Mouse (Mus musculus): ENCODE data around the gene Fam222a.

Gene Fam222a

DNA sequence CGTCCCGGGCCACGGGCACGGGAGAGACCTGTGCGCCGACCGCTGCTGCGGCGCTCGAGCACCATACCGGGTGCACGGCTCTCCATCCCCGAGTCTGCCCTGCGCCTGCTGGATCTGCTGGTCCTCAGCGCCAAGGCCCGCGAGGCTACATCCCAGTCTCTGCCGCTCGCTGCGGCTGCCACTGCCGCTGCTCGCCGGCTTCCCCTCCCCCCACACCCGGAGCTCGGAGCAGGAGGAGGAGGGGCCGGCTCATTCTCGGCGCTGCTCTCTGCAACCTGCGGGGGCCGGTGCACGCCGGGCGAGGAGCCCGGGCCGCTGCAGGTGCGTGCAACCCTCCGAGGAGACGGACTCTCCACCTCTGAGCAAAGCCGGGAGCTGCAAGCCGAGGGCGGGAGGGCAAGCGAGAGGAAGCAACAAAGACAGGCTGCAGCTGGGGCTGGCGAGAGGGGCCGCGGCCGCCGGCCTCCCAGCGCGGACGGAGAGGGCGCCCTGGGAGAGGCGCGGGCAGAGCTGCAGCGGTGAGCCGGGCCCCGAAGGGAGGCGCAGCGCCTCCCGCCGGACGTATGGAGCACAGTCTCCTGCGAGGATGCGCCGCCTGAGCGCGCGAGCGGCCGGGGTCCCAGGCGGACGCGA is at the start of gene Fam222a:
Gene Fam222a, plus strand, starts transcription at position 452 of the 633 bp plus-strand sequence.
- peak; percentile 40 to 73 for DNase-seq (ENCODE audit: low spot score in 2 of 2)

DNA sequence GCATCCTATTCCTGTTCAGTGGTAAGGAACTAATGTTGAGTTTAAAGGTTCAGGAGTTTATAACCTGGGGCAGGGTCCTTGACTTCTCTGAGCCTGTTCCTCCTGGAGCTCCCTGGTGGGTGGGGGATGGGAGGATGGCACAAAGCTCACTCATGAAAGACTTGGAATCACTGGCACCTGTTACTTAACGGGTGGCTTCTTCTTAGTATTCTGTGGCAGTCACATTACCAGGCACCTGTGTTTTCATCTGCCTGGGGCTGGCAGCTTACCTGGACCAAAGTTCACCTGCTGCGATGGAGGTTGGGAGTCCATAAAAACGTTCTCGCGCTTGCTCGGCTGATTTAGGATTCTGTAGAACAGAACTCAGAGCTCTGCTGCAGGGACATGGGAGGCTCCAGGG is 39.5 kb upstream of the Fam222a start:
- DNase-seq (ENCODE audit: low spot score in 2 of 2): no peak

DNA sequence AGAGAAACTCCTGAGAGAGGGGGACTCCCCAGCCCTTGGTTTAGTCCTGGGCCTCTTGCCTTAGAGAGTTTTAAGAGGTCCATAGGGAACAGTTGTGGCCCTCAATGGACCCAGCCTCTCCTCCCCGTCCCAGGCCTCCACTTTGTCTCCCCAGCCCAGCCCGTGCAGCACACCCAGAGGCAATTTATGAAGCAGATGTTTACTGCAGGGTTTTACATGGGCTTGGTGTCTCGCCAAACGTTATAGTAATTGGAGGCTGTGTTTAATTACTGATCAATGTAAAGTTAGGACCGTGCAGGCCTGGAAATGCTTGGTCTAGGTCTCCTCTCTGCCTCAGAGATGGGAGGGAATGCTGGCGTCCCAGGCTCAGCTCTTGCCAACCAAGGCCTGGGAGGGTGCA is 37.5 kb upstream of the Fam222a start:
- DNase-seq (ENCODE audit: low spot score in 2 of 2): no peak

DNA sequence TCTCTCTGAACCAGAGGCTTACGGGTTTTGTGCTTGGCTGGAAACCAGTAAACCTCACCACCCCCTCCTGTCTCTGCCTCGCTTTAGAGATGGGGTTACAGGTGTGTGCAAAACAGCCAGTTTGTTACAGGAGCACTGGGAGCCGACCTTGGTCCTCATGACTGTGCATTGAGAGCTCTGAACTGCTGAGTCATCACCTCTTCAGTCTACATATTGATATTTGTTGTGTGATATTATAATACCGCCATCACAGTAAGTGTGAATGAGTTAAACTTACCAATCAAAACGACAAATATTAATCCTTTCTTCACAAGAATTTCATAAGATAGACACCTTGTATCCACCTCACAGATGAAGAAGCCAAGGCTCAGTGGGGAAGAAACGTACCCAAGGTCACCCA is 35.8 kb upstream of the Fam222a start:
- no peak for DNase-seq (ENCODE audit: low spot score in 2 of 2)

DNA sequence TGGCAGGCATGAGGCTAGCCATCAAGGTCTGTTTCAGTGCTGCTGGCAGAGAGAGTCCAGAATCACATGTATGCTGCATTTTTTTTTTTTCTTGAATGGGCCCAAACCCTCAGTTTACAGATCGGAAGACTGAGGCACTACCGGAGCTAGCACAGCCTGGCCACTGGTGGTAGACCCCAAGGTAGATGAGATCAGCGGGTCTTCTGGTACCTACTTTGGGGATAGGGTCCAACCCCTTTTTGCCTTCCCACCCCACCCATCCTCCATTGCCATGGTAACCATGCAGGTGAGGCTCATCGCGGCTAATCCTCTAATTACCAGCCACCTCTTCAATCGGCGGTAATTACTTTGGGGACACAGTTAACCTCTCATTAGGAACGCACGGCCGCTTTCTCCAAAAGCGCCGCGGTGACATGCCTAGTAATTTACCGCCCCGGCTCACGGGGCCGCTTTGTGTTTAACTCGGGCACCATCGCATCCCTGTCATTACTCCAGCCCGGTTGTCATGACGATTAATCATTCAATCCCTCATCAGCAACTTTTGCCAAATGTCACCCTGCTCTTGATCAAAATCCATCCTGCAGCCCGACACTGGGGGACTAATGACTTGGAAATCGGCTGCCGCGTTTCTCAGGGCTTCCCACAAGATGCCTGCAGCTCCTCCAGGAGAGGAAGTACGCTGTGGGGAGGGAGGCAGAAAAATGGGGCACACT is 30.4 kb upstream of the Fam222a start:
- DNase-seq (ENCODE audit: low spot score in 2 of 2): no peak

DNA sequence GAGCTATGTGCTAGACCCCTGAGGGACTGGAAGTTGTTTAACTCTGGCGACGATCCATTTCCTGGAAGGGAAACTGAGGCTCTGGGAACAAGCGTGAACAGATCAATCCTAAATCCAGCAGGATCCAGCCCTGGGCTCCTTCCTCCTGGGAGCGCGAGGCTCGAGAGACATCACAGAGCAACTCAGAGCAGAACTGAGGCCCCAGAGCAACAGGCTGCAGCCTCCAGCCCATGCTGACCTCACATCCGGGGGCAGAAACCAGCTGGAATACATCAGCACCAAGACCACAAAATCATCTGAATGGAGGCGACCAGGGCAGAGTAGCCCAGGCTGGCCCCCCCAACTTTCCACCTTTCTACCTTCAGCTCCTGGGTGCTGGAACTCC is 29.8 kb upstream of the Fam222a start:
- DNase-seq (ENCODE audit: low spot score in 2 of 2): no peak

DNA sequence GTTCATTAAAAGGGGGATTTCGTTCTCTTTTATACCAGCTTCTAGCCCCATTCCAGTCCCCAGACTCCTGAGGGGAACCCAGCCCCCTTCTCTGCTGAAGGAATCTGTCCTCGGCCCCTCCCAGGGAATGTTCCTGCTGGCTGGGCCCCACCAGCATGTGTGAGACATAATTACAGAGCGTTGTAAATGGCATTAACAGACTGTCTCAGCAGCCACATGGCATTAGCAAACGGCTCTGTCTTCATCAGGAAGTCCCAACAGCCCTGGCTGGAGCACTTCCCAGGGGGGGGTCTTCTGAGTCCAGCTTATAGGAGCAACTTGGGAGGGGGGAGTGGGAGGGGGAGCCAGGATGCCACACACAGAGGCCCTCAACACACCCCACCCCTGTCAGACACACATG is 29.1 kb upstream of the Fam222a start:
- DNase-seq (ENCODE audit: low spot score in 2 of 2): no peak

DNA sequence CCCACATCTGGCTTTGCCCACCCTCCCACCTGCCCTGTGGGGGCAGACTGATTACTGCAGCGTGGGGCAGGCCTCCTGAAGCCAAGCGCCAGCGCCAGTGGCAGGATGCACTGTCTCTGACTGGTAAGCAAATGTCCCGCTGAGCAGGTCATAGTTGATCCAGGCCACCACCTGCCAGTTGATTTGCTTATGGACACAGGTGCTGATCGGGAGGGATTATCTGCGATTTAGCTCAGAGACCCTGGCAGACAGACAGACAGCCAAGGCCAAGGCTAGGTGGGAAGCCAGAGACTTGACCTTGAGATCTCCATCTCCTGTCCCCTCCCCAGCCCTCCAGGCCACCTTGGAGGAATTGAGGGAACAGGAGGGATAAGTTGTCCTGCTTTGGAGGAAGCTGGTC is 28.1 kb upstream of the Fam222a start:
- DNase-seq (ENCODE audit: low spot score in 2 of 2): no peak

DNA sequence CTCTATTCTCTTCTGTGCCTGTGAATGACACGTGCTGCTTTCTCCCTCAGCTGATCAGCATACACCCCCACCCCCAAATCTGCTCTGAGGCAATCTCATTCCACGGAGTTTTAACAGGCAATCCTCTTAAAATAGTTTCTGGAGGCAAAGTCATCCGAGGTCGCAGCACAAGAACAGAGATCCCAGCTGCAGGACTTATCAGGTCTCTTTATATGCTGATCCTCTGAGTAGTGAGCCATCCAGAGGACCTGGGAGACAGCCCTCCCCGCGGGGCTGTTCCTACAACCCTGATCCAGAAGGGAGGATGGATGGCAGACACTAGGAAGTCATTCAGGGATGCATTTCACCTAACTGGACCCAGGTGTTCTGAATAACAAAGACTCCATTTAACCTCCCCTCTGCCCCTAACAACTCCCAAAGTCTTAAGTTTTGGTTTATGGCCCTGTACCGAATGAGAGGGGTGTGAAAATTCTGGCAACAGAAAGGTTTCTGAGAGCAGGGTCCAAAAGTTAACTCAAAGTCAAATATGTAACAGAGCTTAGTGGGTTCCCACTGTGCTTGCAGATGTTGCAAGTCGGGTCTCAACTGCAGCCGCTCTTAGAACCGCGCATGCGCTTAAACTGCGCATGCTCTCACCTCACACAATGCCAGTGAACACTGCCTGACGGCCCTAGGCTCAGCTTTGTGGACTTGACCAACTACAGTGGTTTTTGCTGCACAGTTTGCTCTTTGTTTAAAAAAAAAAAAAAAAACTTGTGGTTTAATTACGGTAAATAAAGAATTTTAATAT is 26.0 kb upstream of the Fam222a start:
- DNase-seq (ENCODE audit: low spot score in 2 of 2): no peak

DNA sequence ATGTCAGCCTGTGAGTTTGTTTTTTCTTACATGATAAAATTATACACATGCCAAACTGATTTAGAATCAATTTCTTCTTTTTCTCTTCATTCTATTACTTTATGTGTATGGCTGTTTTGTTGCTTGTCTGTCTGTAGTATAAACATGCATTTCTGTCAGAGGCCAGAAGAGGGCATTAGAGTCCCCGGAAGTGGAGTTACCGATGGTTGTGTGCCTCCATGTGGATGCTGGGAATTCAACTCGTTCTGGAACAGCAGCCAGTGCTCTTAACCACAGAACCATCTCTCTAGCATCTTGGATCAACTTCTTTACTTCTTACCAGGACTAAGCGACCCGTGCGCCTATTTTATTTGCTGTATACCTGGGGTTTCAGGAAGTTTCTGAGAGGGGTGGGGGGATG is 24.2 kb upstream of the Fam222a start:
- no peak for DNase-seq (ENCODE audit: low spot score in 2 of 2)

DNA sequence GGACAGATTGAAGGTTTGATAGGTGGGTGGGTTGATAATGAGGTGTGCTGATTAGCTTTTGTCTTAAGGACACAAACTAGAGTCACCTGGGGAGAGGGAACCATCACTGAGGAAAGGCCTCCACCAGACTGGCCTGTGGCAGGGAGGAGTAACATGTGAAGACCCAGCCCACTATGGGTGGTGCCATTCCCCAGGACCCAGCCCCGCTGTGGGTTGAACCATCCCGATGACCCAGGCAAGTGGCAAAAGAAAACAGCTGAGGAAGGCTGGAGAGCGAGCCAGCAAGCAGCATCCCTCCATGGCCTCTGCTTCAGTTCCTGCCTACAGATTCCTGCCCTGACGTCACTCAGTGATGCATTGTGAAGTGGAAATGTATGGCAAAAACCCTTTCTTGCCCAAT is 23.6 kb upstream of the Fam222a start:
- no peak for DNase-seq (ENCODE audit: low spot score in 2 of 2)

DNA sequence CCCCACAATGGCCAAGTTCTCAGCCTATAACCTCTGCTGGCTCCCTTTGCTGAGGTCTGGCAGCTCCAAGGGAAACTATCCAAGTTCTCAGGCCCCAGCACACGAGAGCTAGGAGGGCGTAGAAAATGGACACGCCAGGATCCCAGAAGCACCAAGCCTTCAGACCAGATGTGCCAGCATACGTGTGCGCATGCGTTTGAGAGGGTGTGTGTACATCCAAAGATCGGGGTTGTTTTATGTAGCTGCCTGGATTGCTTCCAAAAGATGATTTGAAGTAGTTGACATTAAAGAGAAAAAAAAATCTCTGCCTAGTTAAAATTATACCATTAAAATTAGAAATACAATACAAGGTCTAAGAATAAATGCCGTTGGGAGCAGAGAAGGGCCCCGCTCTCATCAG is 22.7 kb upstream of the Fam222a start:
- no peak for DNase-seq (ENCODE audit: low spot score in 2 of 2)

DNA sequence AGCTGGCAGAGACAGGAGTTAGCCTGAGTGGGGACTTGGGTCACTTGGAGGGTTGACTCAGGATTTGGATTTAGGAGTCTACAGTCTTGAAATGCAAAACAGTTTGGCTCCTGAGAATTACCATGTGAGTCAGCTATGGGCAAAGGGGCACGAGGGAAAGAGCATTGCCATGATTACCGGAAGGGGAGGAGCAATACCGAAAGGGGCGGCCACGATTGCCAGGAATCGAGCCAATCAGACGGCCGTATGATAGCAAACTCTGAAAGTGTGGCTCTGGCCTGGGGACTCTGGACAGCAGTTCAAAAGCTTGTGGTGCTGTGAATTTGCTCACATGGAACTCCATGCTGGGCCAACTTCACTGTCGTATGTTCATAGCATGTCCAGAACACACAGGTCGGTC is 18.8 kb upstream of the Fam222a start:
- no peak for DNase-seq (ENCODE audit: low spot score in 2 of 2)

DNA sequence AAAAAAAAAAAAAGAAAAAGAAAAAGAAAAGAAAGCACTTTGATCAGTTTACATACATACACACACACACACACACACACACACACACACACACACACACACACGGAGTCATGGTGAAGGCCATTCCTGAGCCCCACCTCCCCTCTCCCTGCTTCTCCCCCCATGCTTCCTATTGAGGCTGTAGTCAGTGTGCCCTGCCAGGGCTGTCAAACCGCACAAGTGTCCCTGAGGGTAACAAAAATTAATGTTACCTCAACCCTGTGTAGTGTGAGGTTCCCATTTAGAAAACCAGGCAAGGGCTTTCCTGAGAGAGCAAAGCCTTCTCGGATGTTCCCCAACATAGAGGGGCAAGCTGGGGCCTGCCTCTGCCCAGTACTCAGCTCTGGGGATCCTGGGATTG is 18.0 kb upstream of the Fam222a start:
- no peak for DNase-seq (ENCODE audit: low spot score in 2 of 2)

DNA sequence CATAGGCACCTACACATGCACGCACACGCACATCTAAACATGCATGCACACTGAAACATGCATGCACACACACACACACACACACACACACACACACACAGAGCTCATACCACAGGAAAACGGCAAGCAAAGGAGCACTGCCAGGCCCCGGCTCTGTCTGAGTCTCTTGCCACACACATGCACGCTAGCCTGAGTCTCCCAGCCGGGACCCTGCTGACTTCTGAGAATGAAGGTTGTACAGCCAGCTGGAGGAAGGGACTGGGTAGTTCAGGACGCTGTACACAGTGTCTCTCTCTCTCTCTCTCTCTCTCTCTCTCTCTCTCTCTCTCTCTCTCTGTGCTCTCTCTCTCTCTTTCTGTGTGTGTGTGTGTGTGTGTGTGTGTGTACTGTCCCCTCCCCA is 17.4 kb upstream of the Fam222a start:
- DNase-seq (ENCODE audit: low spot score in 2 of 2): no peak

DNA sequence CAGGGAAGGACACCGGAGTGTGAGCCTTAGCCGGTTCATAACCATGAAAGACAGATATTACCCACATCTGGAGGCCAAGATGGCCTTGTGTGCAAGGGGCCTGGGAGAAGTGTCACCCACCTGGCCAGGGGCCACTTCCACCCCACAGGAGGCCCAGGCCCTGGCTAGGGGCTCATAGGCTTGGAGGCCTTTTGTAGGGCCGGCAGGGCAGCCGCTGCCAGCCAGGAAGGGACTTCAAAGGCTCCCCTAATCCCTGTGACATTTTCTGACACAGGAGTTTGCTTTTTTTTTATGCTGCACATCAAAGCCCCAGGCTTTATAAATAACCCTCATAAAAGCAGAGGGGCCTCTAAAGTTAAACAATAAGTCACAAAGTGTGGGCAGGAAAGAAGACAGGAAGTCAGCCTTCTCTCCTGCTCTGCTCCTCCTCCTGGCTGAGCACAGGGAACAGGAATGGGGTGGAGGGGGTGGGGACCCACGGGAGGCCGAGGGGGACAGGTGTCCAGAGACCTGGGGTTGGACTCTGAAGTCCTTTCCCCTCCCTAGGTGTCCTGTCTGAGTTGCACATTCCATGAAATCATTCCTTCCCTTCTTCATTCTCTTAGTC is 16.8 kb upstream of the Fam222a start:
- DNase-seq (ENCODE audit: low spot score in 2 of 2): no peak

DNA sequence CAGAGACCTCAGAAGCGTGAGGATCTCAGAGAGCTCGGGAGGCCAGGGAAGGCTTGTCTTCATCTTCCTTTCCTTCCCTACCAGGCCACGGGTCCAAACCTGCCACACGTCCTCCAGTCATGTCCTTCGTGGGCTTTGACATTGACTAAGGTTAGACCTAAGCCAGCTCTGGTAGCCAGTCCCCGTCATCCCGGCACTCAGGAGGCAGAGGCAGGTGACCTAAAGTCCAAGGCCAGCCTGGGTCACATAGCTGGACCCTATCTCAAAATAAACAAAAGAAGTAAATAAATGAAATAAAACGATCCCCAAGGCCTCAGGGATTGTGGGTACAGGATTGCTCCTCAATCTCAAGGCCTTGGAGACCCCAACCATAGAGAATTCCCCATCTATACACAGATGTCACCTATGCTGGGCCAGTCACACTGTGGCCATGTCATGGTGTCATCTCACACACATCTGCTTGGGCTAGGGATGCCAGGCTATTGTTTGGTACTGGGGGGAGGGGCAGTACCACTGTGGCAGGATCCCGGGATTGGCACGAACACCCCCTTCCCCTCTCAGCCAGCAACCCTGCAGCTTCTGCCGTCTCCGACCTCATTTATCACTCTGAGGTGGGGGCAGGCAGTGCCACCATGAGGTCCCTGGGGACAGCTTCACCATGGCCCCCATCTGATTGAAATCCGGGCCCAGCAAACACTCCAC is 15.2 kb upstream of the Fam222a start:
- DNase-seq (ENCODE audit: low spot score in 2 of 2): no peak

DNA sequence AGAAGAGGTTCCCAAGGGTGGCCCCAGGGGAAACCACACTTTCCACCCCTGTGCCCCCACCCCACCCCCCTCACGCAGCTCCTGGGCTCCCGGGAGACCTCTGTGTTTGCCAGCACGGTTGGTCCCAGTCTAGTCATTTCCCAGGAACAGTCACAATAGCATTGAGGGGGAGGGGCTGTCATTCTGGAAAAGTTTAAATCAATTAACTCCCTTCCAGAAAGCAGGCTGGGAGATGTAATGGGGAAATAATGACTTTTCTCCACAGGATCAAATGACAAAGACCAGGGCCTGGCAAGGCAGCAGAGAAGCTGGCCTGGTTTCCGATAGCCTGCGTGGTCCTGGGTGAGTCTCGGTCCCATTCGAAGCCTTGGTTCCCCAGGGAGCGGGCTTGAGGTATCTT is 14.1 kb upstream of the Fam222a start:
- DNase-seq (ENCODE audit: low spot score in 2 of 2): no peak

DNA sequence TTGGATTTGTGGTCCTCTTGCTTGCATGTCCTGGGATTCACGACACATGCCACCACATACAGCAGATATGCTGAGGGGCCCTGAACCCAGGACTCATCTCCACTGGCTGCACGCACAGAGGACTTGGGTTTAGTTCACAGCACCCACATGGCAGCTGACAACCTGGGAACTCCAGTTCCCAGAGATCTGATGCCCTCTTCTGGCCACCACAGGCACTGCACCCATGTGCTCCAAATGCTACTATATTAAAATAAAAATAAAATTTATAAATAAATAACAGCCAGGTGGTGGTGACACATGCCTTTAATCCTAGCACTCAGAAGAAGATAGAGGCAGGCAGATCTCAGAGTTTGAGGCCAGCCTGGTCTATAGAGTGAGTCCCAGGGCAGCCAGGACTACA is 12.4 kb upstream of the Fam222a start:
- no peak for DNase-seq (ENCODE audit: low spot score in 2 of 2)

DNA sequence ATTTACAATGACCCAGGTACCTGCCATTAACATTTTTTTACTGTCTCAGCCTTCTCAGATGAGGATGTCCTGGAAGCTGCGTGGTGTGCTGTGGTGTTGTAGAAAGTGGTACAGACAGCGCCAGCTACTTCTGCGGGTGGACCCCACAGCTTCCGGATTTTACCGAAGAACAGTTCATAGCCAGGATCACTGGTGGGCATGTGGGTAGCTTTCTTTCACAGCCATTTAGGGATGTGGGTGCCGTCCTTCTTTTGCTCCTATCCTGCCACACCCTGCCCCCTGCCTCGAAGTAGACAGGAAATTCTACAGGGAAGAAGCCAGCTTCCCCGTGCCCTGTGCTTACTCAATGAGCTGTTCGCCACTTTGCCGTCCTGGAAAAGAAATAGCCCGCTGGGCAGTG is 11.7 kb upstream of the Fam222a start:
- no peak for DNase-seq (ENCODE audit: low spot score in 2 of 2)

DNA sequence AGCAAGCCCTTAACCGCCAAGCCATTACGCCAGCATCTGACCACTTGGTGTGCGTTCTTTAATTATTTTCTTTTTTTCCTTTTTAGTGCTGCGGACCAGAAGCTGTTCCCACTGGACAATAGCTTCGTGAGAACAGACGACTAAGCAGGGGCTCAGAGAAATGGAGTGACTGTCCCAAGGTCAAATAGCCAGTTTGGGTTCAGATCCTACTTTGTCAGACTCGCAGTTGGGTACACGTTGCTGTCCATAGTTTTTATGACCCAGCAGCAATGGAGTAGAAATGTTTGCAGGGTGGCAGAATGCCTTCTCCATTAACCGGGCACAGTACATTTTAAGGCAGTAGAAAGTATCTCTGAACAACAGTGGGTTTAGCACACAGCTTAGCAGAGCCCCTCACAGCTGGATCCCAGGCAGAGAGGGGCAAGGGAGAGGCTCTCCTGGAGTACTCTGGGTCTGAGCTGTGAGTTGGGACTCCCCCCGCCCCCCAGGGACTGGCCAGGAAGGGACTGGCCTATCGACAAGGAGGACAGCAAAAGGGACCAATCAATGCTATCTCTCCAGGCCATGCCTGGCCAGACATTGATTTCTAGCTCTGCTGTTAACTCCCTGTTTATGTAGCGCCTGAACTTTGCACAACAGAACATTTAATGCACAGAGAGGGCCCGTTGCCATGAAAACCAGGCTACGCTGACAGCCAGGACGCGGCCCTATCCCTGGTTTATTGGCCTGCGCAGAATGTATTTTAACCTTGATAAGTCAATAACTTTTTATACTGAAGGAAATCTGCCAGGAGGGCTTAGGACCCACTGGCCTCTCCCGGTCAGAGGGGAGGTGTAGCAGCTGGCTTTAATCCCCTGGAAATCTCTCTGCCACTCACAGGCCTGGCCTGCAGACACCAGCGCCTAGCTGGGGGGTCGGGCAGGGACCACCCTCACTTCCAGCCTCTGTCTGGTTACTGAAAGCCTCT is 9.8 kb upstream of the Fam222a start:
- DNase-seq (ENCODE audit: low spot score in 2 of 2): no peak

All from spleen, postnatal 10 days (tissue).